ENCODE assay signal across 13 mouse cellular contexts in the genomic region with DNA sequence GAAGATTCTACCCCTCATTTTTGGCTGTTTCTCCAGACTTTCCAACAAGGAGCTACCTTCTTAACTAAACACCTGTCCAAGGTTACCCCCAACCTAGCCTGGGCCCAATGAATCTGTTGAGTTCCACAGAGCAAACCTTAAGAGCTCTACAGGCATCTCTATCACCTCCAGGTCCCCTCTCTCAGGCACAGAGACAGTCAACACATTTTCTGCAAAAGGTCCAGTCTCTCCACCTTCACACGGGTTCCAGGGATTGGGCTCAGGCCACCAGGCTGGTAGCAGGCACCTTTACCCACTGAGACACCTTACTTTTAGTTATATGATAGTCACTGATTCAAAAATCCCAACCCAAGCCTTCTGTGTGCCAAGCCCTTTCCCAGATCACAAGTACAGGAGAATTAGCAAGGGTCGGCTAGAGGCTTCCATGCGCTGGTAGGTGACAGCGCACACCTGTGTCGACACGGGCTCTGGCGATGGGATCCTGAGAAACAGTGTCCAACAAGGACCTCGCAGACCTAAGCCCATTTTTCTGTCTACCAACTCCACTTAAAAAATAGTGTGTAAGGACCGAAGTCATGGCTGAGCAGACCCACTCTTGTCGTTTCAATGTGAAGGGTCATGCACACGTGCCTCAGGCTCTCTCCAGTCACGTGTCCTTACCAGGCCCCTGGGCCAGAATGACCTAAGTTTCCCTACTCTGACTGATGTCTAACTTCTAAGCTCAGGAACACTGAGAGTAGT.
DNase-seq lines count a peak whose midpoint lies in the region; ATAC-seq lines count a peak whose summit lies in the region.
"Had no signal": no experiment of that assay in that cellular context is flagged by ENCODE, and none has a peak within 500 bp of the region (broad histone marks: within the 10 kb centered on the region; RNA-seq: fewer than 3 reads in every experiment).

No protein-coding gene starts in this region.

- peak overlapping the region; percentile 77 for H3K27ac ChIP-seq in hindbrain, embryonic 10.5 days
- no peak overlapping the region; the same call in 1 of the 2 replicates for H3K27ac ChIP-seq in hindbrain, embryonic 16.5 days (ENCODE audit: low read depth, low read length)
- 0 out of 2 replicates have a peak overlapping the region, but pooled peaks have one; percentile 32 for H3K27ac ChIP-seq in embryonic facial prominence, embryonic 10.5 days (replicated peaks)
- peak overlapping the region; percentile 67 for H3K27ac ChIP-seq in hindbrain, embryonic 11.5 days (ENCODE audit: low read depth, low read length)
- peak overlapping the region; percentile 79 for H3K27ac ChIP-seq in midbrain, embryonic 15.5 days
- H3K27ac ChIP-seq: heart, embryonic 13.5 days; neural tube, embryonic 12.5 days had no signal

- WGBS in hindbrain, embryonic 10.5 days: 86% methylated on average over 12 of the region's 12 CpGs
- WGBS in hindbrain, embryonic 16.5 days: 83% methylated on average over 12 of the region's 12 CpGs
- WGBS in embryonic facial prominence, embryonic 10.5 days: 83% methylated on average over 12 of the region's 12 CpGs
- WGBS in hindbrain, embryonic 11.5 days: 85% methylated on average over 12 of the region's 12 CpGs
- WGBS in midbrain, embryonic 15.5 days: 83% methylated on average over 12 of the region's 12 CpGs

- H3K9ac ChIP-seq in hindbrain, embryonic 16.5 days (ENCODE audit: low read depth, low read length): no peak overlapping the region; the same call in 1 of the 2 replicates
- no peak overlapping the region for H3K9ac ChIP-seq in hindbrain, embryonic 11.5 days (ENCODE audit: low read depth, low read length)
- no peak overlapping the region for H3K9ac ChIP-seq in midbrain, embryonic 15.5 days
- H3K9ac ChIP-seq: heart, embryonic 13.5 days; neural tube, embryonic 12.5 days had no signal

- no peak for DNase-seq in hindbrain, embryonic 10.5 days (ENCODE audit: low spot score)
- no peak for DNase-seq in embryonic facial prominence, embryonic 10.5 days (ENCODE audit: low spot score)
- no peak for DNase-seq in hindbrain, embryonic 11.5 days (ENCODE audit: low spot score)
- DNase-seq in ovary, adult 18-20 months (ENCODE audit: low spot score): no peak
- DNase-seq in adrenal gland, postnatal 4 days (ENCODE audit: low spot score in 2 of 2): no peak
- no peak for DNase-seq in thymus, postnatal 25 days
- DNase-seq: adrenal gland, adult 2 months; kidney, adult 11 months had no signal

- H3K27me3 ChIP-seq in hindbrain, embryonic 10.5 days (ENCODE audit: insufficient read depth, poor library complexity, severe bottlenecking): no peaks in the 10 kb centered on the region
- H3K27me3 ChIP-seq in hindbrain, embryonic 16.5 days (replicated peaks; ENCODE audit: control insufficient read depth, insufficient read depth, low read length): no peaks in the 10 kb centered on the region
- H3K27me3 ChIP-seq in embryonic facial prominence, embryonic 10.5 days (replicated peaks; ENCODE audit: low read depth, poor library complexity, severe bottlenecking): peaks cover 23% of the 10 kb centered on the region
- no peaks in the 10 kb centered on the region for H3K27me3 ChIP-seq in hindbrain, embryonic 11.5 days (ENCODE audit: control insufficient read depth, insufficient read depth, low read length)
- no peaks in the 10 kb centered on the region for H3K27me3 ChIP-seq in midbrain, embryonic 15.5 days (replicated peaks)
- H3K27me3 ChIP-seq: neural tube, embryonic 12.5 days had no signal

- H3K36me3 ChIP-seq in hindbrain, embryonic 10.5 days: no peaks in the 10 kb centered on the region
- no peaks in the 10 kb centered on the region for H3K36me3 ChIP-seq in hindbrain, embryonic 16.5 days (ENCODE audit: control insufficient read depth, insufficient read depth, low read length)
- no peaks in the 10 kb centered on the region for H3K36me3 ChIP-seq in embryonic facial prominence, embryonic 10.5 days (replicated peaks)
- H3K36me3 ChIP-seq in hindbrain, embryonic 11.5 days (ENCODE audit: control insufficient read depth, insufficient read depth, low read length): no peaks in the 10 kb centered on the region
- H3K36me3 ChIP-seq in midbrain, embryonic 15.5 days (replicated peaks): no peaks in the 10 kb centered on the region
- H3K36me3 ChIP-seq: heart, embryonic 13.5 days; neural tube, embryonic 12.5 days had no signal

- no peaks in the 10 kb centered on the region for H3K9me3 ChIP-seq in hindbrain, embryonic 10.5 days
- H3K9me3 ChIP-seq in hindbrain, embryonic 16.5 days (ENCODE audit: control insufficient read depth, low read length): no peaks in the 10 kb centered on the region
- no peaks in the 10 kb centered on the region for H3K9me3 ChIP-seq in embryonic facial prominence, embryonic 10.5 days
- no peaks in the 10 kb centered on the region for H3K9me3 ChIP-seq in hindbrain, embryonic 11.5 days (ENCODE audit: control insufficient read depth, low read length)
- H3K9me3 ChIP-seq in midbrain, embryonic 15.5 days: no peaks in the 10 kb centered on the region
- H3K9me3 ChIP-seq: heart, embryonic 13.5 days; neural tube, embryonic 12.5 days had no signal

- H3K4me1 ChIP-seq in hindbrain, embryonic 10.5 days (replicated peaks): peaks cover 98% of the 10 kb centered on the region
- peaks cover 45% of the 10 kb centered on the region for H3K4me1 ChIP-seq in hindbrain, embryonic 16.5 days (ENCODE audit: control insufficient read depth, insufficient read depth, low read depth, low read length)
- peaks cover 100% of the 10 kb centered on the region for H3K4me1 ChIP-seq in embryonic facial prominence, embryonic 10.5 days
- peaks cover 5% of the 10 kb centered on the region for H3K4me1 ChIP-seq in hindbrain, embryonic 11.5 days (replicated peaks; ENCODE audit: control insufficient read depth, insufficient read depth, low read length)
- H3K4me1 ChIP-seq in midbrain, embryonic 15.5 days: peaks cover 79% of the 10 kb centered on the region

- H3K4me2 ChIP-seq in hindbrain, embryonic 16.5 days (ENCODE audit: low read length): no peak overlapping the region
- no peak overlapping the region for H3K4me2 ChIP-seq in hindbrain, embryonic 11.5 days (replicated peaks; ENCODE audit: low read depth, low read length)
- H3K4me2 ChIP-seq in midbrain, embryonic 15.5 days: no peak overlapping the region
- H3K4me2 ChIP-seq: heart, embryonic 13.5 days; neural tube, embryonic 12.5 days had no signal

- ATAC-seq in hindbrain, embryonic 16.5 days: no peak
- no peak for ATAC-seq in hindbrain, embryonic 11.5 days (ENCODE audit: low FRiP score)
- no peak for ATAC-seq in midbrain, embryonic 15.5 days (replicated peaks)
- ATAC-seq: Patski had no signal

- no peak overlapping the region for H3K4me3 ChIP-seq in hindbrain, embryonic 10.5 days
- H3K4me3 ChIP-seq in hindbrain, embryonic 16.5 days (ENCODE audit: low read length): no peak overlapping the region
- no peak overlapping the region for H3K4me3 ChIP-seq in embryonic facial prominence, embryonic 10.5 days
- H3K4me3 ChIP-seq in hindbrain, embryonic 11.5 days (ENCODE audit: low read depth, low read length): no peak overlapping the region
- no peak overlapping the region for H3K4me3 ChIP-seq in midbrain, embryonic 15.5 days
- H3K4me3 ChIP-seq: heart, embryonic 13.5 days; neural tube, embryonic 12.5 days had no signal
